Mouse (Mus musculus) gonadal fat pad, adult 2 months (tissue): ENCODE results near the gene Tsc2. TPM values are rescaled to one million over a fixed set of nuclear protein-coding genes. Genes with fewer than 3 reads are reported as not detected.

ENCODE experiments used
- polyA plus RNA-seq: library from polyadenylated mRNA; depleted of rRNA; stranded (reverse); fragments of >200 nt; gene quantifications from 2 replicates; pipeline ENCODE4 v1.2.3, GENCODE M21; 2012; rRNA removed

Gene Tsc2
- polyA plus RNA-seq, 1 experiment = 141 TPM

Other genes with a start within 250 kb of the Tsc2 start
- gene Rnps1, start 218.1 kb downstream of the Tsc2 start, polyA plus RNA-seq = 96.6 and 102 TPM in 2 replicates
- 119 and 137 TPM in 2 replicates for gene Eci1, start 206.0 kb downstream of the Tsc2 start, polyA plus RNA-seq
- 82.9 and 106 TPM in 2 replicates for gene Dnase1l2, start 189.5 kb downstream of the Tsc2 start, polyA plus RNA-seq
- gene E4f1, start 162.3 kb downstream of the Tsc2 start, polyA plus RNA-seq = 89.7 and 102 TPM in 2 replicates
- gene Pgp, start 162.2 kb downstream of the Tsc2 start, polyA plus RNA-seq = 100 and 123 TPM in 2 replicates
- gene Bricd5, start 158.7 kb downstream of the Tsc2 start, polyA plus RNA-seq = 4.7 and 5.4 TPM in 2 replicates
- 41.4 and 44.0 TPM in 2 replicates for gene Mlst8, start 153.6 kb downstream of the Tsc2 start, polyA plus RNA-seq
- gene Caskin1, start 144.0 kb downstream of the Tsc2 start, polyA plus RNA-seq = 1.7 and 2.1 TPM in 2 replicates
- 169 and 195 TPM in 2 replicates for gene Traf7, start 104.7 kb downstream of the Tsc2 start, polyA plus RNA-seq
- gene Rab26, start 98.4 kb downstream of the Tsc2 start, polyA plus RNA-seq = 48.5 and 59.7 TPM in 2 replicates
- 70.0 and 75.7 TPM in 2 replicates for gene Pkd1, start 82.8 kb downstream of the Tsc2 start, polyA plus RNA-seq
- 15.2 and 16.4 TPM in 2 replicates for gene Nthl1, start 50 bp upstream of the Tsc2 start, polyA plus RNA-seq
- gene Slc9a3r2, start 17.7 kb upstream of the Tsc2 start, polyA plus RNA-seq = 61.6 and 83.0 TPM in 2 replicates
- gene Npw, start 25.8 kb upstream of the Tsc2 start, polyA plus RNA-seq = not detected in 2 replicates
- 51.3 and 56.6 TPM in 2 replicates for gene Zfp598, start 37.1 kb upstream of the Tsc2 start, polyA plus RNA-seq
- gene Syngr3, start 57.3 kb upstream of the Tsc2 start, polyA plus RNA-seq = 0.18 and 0.23 TPM in 2 replicates
- gene Gfer, start 63.5 kb upstream of the Tsc2 start, polyA plus RNA-seq = 25.6 and 27.6 TPM in 2 replicates
- 6.2 and 7.1 TPM in 2 replicates for gene Noxo1, start 63.6 kb upstream of the Tsc2 start, polyA plus RNA-seq
- gene Tbl3, start 75.0 kb upstream of the Tsc2 start, polyA plus RNA-seq = 44.4 and 61.9 TPM in 2 replicates
- gene Rnf151, start 85.4 kb upstream of the Tsc2 start, polyA plus RNA-seq = 2.3 and 3.4 TPM in 2 replicates
- gene Rps2, start 85.5 kb upstream of the Tsc2 start, polyA plus RNA-seq = 2,300 and 2,553 TPM in 2 replicates
- 370 and 426 TPM in 2 replicates for gene Ndufb10, start 91.8 kb upstream of the Tsc2 start, polyA plus RNA-seq
- gene Rpl3l, start 95.2 kb upstream of the Tsc2 start, polyA plus RNA-seq = 31.1 and 36.7 TPM in 2 replicates
- 112 and 152 TPM in 2 replicates for gene Msrb1, start 104.0 kb upstream of the Tsc2 start, polyA plus RNA-seq
- 26.1 and 35.8 TPM in 2 replicates for gene Hs3st6, start 120.4 kb upstream of the Tsc2 start, polyA plus RNA-seq
- 0.06 and 0.16 TPM in 2 replicates for gene Meiob, start 171.7 kb upstream of the Tsc2 start, polyA plus RNA-seq
- 134 and 172 TPM in 2 replicates for gene Hagh, start 207.5 kb upstream of the Tsc2 start, polyA plus RNA-seq
- gene Fahd1, start 217.7 kb upstream of the Tsc2 start, polyA plus RNA-seq = 12.6 and 13.1 TPM in 2 replicates
- 18.9 and 70.3 TPM in 2 replicates for gene Igfals, start 233.4 kb upstream of the Tsc2 start, polyA plus RNA-seq